Mouse (Mus musculus) cerebellum, adult (tissue): Measurements from ENCODE around the gene Fndc11.
A peak's percentile ranks its signal among the peaks of the same experiment; 100 is the strongest.
"Not testable (repeated sequence)": the region's sequence is repeated elsewhere in the genome, so short reads cannot be mapped to it uniquely, and the experiment has no call there.

Source experiments
- ATAC-seq: cut with Nextera tagmentation; 2 replicates; pipeline ENCODE4 v1.9.2; 2017; ENCODE audit warnings: mild to moderate bottlenecking, moderate library complexity, mixed read lengths; ENCODE audit not compliant: insufficient number of reproducible peaks, low FRiP score, low TSS enrichment

The Fndc11 gene

DNA sequence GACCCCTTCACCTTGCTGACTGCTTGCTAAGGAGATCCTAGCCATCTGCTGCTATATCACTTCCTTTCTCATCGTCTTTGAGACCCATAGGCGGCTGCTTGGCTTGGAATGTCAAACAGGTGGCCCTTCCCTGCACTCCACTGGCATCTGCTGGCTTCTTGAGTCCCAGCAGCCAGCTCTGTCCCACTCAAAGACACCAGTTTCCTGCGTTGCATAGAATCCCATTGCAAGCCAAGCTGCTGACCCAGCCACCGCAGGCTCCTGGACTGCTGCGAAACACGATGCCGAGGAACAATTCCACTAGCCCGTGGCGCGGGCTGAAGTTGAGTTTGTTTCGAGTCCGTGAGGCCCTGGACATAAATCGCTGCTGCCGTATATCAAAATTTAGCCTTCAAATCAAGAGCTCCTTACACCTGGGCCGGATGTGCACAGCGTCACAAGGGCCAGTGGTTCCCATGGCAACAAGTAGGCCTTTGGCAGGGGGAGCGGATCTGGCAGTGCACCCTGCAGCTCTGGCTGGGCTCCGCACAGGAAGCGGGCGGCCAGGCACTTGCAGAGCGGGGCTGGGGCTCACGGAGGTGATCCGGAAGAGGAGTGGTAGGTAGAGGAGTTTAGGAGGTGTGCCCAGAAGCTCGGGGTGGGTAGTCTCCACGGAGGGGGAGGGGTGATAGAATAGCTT, at the start of gene Fndc11:
Gene Fndc11, plus strand, starts transcription at position 476 of the 679 bp plus-strand sequence.
- ATAC-seq: no peak

DNA sequence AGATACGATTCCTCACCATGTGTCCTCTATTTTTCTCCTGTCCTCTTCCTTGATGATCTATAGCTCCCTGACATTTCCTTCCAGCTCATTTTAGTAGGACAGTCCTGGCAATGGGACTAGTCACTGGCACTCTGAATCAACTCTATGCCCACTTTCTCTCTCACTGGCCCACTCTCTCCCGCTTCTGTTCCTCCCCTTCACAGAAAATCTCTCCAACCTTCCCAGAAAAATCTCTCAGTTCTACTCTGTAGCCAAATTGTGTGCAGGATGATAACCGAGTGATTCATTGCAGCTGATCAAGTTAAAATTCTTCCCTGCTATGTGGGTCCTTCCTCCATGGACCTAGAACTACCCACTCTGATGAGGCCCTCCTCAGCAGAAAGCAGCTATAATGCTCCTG, 45.2 kb upstream of the Fndc11 start:
- no peak for ATAC-seq

DNA sequence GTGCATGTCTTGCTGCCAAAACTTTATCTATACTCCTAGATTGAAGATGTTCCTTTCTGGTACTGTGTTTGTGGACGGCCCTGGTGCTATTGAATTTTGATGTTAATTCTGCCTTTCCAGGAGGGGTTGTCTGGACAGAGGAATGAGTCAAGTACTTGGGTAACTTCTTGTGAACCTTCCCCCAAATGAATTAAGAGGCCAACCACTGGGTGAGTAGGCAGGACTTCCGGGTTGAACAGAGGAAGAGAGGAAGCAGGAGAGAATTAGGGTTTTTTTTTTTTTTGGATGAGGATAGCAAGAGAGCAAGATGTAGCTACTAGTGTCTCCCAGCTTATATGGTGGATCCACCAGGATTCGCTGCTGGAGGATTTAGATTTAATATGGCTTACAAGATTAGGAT, 41.8 kb upstream of the Fndc11 start:
- ATAC-seq: no peak

DNA sequence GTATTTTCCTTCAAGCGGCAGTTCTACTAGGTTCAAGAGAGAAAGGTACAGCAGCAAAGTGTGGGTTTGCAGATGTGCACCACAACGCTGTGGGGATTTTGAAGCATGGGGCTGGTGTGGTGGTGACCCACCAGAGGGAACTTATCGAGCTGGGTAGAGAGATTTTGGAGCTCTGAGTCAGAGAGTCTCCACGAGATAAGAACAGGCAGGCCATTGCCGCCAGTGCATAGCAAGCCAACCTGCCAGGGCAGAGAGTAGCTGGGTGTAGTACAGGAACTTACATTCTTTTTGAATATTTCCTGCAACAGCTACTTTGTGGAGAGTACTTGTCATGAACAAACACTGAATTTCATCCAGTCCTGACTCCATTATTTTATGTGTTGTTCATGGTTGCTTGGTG, 41.3 kb upstream of the Fndc11 start:
- ATAC-seq: no peak

DNA sequence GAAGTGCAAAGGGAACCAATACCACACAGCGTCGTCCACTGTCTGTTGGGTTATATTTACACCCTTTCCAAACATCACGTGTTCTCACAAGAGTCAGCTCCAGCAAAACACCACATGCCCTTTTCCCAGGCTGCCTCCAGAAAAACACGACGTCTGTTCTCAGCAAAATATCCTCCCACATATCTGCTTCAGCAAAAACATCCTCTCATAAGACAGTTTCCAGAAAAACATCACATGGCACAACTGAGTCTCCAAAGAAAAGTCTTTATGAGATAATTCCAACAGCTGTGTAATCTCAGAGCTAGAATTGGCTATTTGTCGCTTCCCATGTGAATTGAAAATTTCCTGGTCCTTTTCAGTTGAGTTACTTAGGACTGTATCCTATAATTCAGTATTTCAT, 38.9 kb upstream of the Fndc11 start:
- ATAC-seq: no peak

DNA sequence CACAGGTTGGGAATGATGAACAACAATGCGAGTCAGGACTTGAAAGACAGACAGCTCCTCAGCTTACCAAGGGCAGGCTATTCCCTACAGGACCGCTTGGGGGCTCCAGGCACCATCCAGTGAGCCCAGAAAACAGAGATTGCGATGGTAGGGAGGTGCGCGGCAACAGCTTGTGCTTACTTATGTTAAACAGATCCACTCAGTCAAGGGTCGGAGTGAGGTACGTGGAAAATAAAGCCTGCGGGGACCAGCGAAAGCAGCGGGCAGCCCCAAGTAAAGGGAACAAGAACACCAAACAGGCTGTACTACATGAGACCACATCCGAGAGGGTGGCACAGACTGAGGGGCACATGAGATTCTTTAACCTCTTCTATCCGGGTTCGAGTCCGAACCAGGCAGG, 33.2 kb upstream of the Fndc11 start:
- ATAC-seq: peak; percentile 81

DNA sequence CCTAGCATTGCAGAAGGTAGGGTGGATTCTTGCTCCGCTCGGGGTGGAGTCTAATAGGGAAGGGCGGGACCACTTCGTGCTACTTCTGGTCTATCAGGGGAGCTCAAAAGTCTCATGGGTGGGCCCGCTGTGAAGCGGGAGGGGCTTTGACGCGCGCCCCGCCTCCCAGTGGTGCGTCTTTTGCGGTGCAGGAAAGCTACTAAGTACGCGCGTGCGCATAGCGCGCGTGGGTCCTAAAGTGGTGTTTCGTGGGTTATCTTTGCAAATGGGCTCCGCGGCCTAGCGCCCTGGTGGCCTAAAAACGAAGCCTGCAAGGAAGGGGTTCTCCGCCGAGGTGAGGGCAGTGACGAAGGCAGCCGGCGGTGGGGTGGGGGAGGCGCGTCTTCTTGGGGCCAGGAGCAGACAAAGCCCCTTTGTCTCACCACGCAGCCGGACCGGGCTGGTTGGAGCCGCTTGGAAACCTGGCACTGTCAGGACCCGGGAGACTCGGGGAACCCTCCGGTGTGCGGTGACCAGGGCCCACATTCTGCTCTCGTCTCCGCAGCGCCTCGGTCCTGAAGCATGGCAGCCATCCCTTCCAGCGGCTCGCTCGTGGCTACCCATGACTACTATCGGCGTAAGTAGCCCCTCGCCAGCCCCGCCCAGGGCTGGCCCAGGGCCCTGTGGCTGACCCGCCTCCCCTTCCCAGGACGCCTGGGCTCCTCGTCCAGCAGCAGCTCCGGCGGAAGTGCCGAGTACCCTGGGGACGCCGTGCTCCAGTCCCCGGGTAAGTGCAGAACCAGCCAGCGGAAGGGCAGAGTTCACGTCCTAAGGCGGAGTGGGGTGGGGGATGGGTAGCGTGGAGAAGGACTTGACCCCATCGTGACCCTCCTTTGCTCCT, 32.5 kb upstream of the Fndc11 start, which contains the start of gene Ppdpf:
Gene Ppdpf, plus strand, starts transcription at position 127 of the 880 bp plus-strand sequence.
- ATAC-seq: peak; percentile 78

DNA sequence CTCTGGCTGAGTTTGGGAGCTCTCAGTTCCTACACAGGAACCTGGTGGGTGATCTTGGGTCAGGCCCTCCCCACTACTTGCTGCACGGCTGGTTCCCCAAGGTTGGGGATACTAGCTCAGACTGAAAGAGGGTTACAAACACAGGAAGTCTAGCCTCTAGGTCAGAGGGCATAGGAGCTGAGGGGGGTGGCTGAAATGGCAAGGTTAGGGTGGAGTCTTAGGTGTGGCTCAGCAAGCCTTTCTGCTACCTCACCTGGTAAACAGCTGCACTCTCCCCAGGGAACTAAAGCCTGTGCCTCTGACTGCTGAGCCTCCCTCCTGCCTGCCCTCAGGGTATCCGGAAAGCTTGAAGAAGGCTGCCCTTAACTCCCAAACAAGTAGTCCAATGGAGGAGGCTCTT, 31.1 kb upstream of the Fndc11 start:
- no peak for ATAC-seq

DNA sequence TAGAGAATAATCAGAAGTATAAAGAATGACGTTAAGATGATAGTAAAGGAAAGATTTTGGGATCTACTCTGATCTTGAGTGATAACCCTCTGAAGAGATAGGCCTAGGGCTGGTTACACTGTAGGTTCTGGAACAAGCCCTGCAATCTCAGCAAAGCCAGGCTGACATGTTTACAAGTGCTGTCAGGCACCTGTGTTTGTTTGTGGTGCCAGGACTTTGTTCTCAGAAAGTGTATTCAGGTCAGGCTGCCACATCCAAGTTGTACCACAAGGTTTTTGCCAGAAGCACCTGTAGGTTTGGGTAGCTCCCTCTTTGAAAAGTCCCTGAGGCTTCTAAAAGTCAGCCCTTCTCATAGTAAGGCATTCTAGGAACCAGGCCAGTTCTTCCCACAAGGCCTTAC, 30.5 kb upstream of the Fndc11 start:
- no peak for ATAC-seq

DNA sequence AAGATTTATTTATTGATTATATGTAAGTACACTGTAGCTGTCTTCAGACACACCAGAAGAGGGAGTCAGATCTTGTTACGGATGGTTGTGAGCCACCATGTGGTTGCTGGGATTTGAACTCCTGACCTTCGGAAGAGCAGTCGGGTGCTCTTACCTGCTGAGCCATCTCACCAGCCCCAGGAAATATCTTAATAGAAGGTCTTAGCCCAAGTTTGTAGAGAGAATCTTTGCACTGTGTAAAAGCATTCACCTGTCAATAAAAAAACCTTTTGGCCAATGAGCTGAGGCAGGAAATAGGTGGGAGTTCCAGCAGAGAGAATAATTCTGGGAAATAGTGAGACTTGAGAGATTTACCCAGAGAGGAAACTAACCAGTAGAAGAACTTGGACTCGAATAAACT, 28.4 kb upstream of the Fndc11 start:
- ATAC-seq: not testable (repeated sequence)

DNA sequence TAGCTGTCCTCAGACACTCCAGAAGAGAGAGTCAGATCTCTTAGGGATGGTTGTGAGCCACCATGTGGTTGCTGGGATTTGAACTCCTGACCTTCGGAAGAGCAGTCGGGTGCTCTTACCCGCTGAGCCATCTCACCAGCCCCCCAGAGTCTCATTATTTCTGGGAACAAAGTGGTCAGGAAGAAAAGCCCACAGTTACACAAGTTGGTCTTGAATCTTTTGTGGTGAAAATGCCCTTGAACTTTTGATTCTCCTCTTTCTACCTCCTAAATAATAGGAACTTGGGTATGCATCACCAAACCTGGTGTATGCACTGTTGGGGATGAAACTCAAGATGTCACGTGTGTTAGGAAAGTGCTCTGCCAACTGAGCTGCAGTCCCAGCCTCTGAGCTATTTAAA, 27.9 kb upstream of the Fndc11 start:
- ATAC-seq: no peak

DNA sequence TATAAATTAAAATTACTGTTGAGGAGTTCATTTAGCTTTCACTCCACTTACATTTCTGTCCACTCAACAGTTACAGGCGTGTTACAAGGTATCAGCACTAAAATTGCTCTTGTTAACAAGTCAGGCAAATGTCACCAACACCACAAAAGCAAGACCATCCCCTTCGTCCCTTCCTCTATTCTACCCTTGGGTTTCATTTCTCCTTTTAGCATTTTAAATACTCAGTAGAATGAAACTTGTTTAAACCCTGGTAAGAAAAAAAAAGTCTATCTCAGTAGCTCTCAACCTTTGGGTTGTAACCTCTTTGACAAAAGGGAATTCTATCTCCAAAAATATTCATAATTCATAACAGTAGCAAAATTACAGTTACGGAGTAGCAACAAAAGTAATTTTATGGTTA, 26.8 kb upstream of the Fndc11 start:
- ATAC-seq: no peak

DNA sequence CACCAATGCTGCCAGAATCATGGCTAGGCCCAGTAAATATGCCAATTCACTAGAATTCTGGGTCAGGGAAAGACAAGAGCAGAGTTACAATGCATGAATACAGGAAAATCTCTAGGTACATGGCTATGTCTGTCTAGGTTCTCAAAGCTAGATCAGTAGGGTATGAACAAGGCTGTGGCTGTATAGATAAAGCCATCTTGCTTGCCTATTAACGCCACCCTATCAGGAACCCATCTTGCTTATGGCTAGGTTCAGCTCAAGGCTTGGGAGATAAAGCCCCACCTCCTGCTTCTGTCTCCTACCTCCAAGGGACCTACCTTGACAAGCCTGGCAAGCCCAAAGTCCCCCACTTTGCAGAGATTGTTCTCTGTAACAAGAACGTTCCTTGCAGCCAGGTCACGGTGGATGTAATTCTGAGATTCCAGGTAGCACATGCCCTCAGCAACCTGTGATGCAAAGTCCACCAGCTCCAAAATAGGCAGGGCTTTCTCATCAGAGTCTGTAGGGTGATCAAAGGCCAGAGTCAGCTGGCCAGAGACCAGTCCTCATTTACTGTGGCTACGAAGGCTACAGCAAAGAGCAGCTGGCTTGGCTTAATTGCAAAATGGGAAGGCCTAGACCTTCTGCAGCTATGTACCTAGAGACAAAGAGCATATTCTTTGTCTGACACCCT, 23.0 kb upstream of the Fndc11 start:
- ATAC-seq: no peak

DNA sequence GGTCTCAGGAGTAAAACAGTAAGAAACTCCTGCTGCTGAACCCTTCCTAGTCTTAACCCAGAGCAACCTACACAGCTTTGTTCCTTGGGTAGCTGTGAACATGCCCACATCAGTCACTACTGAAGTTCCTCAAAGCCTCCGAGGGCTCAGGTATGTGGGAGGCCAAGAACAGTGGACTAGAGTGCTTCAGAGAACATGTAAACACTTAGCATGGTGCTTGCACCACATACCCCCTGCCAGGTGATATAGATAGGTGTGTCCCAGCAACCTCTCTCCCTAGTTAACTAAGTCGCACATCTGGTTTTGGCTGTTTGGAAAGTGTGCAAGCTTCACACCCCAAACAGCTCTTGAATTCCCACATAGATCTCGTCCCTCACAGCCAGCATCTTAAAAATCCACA, 18.2 kb upstream of the Fndc11 start:
- no peak for ATAC-seq

DNA sequence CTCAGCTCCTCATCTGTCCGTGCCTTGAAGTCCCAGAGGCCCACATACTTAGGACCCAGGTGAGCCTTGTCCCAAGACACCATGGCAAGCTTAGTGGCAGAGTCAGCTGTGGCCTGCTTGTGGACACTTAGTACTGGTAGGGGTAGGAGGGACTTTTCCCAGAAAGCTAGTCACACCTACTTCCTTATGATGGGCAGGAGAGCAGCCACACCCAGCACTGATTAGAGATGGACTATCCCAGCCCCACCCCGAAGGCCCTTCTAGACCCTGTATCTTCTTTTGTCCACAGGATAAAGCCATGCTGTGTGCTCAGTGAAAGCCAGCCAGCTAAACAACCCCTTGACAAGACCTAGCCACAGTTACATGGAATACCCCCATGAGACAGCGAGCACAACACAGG, 17.4 kb upstream of the Fndc11 start, which contains the start of gene Ptk6:
Gene Ptk6, minus strand, starts transcription at position 368 of the 400 bp plus-strand sequence.
- no peak for ATAC-seq

DNA sequence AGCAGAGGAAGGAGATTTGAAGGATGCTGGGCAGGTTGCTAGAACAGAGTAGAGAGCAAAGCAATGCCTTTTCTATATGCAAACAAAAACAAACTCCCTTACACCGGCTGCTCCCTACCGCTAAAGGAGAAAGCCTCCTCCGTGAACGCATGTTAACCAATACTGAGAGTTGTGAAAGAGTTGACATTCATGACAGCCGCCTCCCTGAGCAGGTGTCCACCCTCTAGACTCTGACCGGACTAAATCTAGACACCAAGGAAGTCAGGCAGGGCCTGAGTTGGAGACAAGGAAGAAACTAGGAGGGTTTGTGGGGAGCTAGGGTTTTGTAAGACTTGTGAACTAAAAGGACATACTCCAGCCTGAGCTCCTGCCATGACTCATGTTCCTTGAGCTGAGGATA, 16.9 kb upstream of the Fndc11 start:
- no peak for ATAC-seq

DNA sequence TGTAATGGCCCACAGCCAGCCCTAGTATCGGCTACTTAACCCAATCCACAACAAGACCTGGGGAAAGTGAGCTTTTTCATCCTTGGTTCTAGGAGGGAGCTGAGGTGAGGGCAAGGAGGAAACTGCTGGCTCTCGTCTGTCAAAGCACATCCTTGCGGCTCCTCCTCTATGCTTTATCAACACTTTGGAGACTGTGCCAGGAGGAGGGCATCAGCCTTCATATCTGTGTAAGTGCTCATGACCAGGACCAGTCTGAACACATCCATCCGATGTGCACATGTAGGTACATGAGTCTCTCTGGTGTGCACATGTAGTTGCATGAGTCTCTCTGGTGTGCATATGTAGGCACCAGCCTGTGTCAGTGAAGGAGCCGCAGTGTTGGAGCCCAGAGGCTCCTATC, 14.1 kb upstream of the Fndc11 start:
- no peak for ATAC-seq

DNA sequence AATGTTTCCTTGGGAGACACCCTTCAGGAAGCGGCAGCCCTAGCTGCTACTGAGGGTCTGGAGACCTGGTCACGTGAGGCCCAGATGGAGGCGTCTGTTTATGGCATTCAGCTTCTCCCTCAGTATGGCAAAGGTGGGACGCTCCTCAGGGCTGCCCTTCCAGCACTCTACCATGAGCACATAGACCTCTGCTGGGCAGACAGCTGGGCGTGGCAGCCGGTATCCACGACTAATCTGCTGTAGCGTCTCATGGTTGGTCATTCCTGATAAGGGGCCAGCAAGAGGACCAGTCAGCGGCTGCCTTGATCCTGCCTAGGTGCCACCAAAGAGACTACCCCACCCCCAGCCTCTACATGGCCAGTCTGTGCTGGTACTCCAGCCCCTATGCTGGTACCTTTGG, 13.7 kb upstream of the Fndc11 start:
- ATAC-seq: no peak

DNA sequence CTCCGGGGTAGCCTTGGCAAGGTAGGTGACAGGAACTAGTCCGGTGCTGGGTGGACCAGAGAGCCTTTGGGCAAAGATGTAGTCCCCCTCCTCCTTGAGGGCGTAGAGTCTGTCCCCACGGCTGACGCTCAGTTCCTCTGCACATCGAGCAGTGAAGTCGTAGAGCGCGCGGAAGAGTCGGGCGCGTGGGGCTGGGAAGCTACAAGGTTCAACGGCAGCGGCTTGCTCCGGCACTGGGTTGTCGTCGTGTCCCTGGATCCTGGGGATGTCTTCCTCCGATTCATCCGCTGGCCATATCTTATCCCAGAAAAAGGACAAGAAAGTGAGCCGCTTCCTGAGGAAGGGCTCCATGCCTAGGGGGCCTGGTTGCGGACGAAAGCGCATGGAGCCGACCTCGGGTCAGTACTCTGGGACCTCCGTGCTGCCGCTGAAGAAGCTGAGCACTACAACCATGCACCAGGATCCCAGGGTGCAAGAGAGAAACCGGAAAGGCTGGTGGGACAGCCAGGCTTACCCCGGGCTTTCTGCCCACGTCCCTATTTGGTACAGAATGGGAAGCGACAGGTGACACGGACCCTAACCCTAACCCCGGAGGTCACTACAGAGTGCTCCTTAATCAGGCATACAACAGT, 7.3 kb upstream of the Fndc11 start:
- no peak; the same call in 1 of the 2 replicates for ATAC-seq

DNA sequence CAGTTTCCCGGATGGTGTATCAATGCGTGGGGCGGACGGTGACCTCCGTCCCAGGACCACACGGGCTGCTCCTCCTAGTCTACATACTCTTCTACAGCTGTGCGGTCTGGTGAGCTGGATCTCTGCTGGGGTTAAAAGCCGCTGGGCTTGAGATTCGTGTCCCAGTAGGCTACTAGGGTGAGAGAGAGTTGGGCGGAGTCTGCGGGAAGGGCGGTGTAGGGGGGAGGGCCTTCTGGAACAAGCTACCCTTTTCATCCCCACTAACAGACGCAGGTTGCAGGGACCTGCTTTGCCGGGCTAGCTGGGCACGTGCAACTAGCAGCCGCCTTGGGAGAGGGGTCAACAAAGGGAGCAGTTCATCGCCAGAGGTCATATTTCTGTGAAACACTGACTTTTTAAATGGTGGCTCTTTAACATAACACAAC, 6.8 kb upstream of the Fndc11 start, which contains the start of gene Srms:
Gene Srms, minus strand, starts transcription at position 165 of the 425 bp plus-strand sequence.
- no peak for ATAC-seq

DNA sequence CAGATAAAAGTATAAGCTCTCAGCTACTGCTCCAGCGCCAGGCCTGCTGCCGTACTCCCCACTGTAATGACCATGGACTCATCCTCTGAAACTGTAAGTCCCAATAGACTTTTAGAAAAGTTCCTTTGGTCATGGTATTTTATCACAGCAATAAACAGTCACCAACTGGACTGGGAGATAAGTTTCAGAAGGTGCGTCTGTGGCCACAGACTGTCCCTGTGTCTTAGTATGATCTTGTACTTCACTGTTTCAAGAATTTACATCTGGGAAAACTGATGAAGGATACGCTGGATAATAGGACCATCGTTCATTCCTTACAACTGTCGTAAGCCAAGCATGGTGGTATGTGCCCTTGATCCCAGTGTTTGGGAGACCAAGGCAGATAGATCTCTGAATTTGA, 3.8 kb upstream of the Fndc11 start:
- ATAC-seq: no peak
